ENCODE assay signal across 20 mouse cellular contexts in the genomic region with DNA sequence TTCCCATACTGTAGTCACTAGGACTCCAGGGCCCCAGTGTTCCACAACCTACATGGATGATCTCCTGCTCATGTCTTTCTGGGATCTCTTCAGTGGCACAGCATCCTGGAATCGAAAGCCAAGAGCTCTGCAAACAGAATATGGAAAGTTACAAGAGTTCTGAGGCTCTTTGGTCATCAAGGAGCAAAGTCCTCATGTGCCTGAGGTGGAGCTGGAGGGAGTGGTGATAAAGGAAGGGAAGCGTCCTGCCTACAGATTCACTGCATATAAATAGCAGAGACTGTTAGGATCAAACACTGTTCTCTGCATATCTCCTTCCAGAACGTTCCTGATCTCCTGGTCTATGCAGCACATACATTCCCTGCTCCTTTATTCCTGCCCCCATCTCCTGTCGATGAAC.
DNase-seq lines count a peak whose midpoint lies in the region; ATAC-seq and TF ChIP-seq lines count a peak whose summit lies in the region.
"Had no signal": no experiment of that assay in that cellular context is flagged by ENCODE, and none has a peak within 500 bp of the region (broad histone marks: within the 10 kb centered on the region; RNA-seq: fewer than 3 reads in every experiment).

No protein-coding gene starts in this region.

- H3K79me2 ChIP-seq in liver, adult 2 months (ENCODE audit: control insufficient read depth, insufficient read depth, low read length): no peaks in the 10 kb centered on the region

- no peak overlapping the region for H3K9ac ChIP-seq in liver, adult 2 months (ENCODE audit: low read depth, low read length)
- no peak overlapping the region for H3K9ac ChIP-seq in liver, postnatal 0 days (replicated peaks)
- no peak overlapping the region for H3K9ac ChIP-seq in intestine, embryonic 16.5 days (ENCODE audit: low read depth, low read length)
- no peak overlapping the region for H3K9ac ChIP-seq in stomach, postnatal 0 days (ENCODE audit: low read length)
- no peak overlapping the region for H3K9ac ChIP-seq in neural tube, embryonic 15.5 days (replicated peaks)
- H3K9ac ChIP-seq: embryonic facial prominence, embryonic 12.5 days; forebrain, embryonic 13.5 days; forebrain, embryonic 15.5 days had no signal

- H3K4me2 ChIP-seq in liver, postnatal 0 days (ENCODE audit: low read depth, low read length): no peak overlapping the region
- H3K4me2 ChIP-seq in intestine, embryonic 16.5 days (ENCODE audit: low read depth, low read length): no peak overlapping the region
- no peak overlapping the region for H3K4me2 ChIP-seq in stomach, postnatal 0 days (replicated peaks; ENCODE audit: low read depth)
- H3K4me2 ChIP-seq in neural tube, embryonic 15.5 days: no peak overlapping the region
- H3K4me2 ChIP-seq: embryonic facial prominence, embryonic 12.5 days; forebrain, embryonic 13.5 days; forebrain, embryonic 15.5 days had no signal

- no peak for TF ChIP-seq CTCF in liver, adult 2 months (IDR thresholded peaks at IDR 0.05; ENCODE audit: low read depth, low read length)
- TF ChIP-seq CTCF in liver, postnatal 0 days (IDR thresholded peaks at IDR 0.05; ENCODE audit: low read depth): no peak
- TF ChIP-seq CTCF in stomach, postnatal 0 days (IDR thresholded peaks at IDR 0.05; ENCODE audit: low read depth): no peak

- H3K9me3 ChIP-seq in liver, postnatal 0 days (ENCODE audit: low read length): no peaks in the 10 kb centered on the region
- H3K9me3 ChIP-seq in intestine, embryonic 16.5 days (ENCODE audit: control insufficient read depth, low read length): no peaks in the 10 kb centered on the region
- H3K9me3 ChIP-seq in stomach, postnatal 0 days (ENCODE audit: control insufficient read depth, low read length): no peaks in the 10 kb centered on the region
- H3K9me3 ChIP-seq in neural tube, embryonic 15.5 days (replicated peaks): no peaks in the 10 kb centered on the region
- H3K9me3 ChIP-seq: embryonic facial prominence, embryonic 12.5 days; forebrain, embryonic 13.5 days; forebrain, embryonic 15.5 days had no signal

- H3K4me1 ChIP-seq in liver, adult 2 months (ENCODE audit: control insufficient read depth, insufficient read depth, low read length): no peaks in the 10 kb centered on the region; the same call in 1 of the 2 replicates
- peaks cover 5% of the 10 kb centered on the region for H3K4me1 ChIP-seq in liver, postnatal 0 days (ENCODE audit: insufficient read depth)
- peaks cover 11% of the 10 kb centered on the region; the same call in 1 of the 2 replicates for H3K4me1 ChIP-seq in intestine, embryonic 16.5 days (ENCODE audit: control insufficient read depth, insufficient read depth, low read length)
- no peaks in the 10 kb centered on the region for H3K4me1 ChIP-seq in stomach, postnatal 0 days (replicated peaks; ENCODE audit: control insufficient read depth, insufficient read depth)
- H3K4me1 ChIP-seq in neural tube, embryonic 15.5 days: no peaks in the 10 kb centered on the region
- H3K4me1 ChIP-seq: embryonic facial prominence, embryonic 10.5 days; embryonic facial prominence, embryonic 12.5 days; forebrain, embryonic 13.5 days had no signal

- no peak overlapping the region for H3K27ac ChIP-seq in liver, adult 2 months (replicated peaks; ENCODE audit: insufficient read depth, low read depth, low read length)
- H3K27ac ChIP-seq in liver, postnatal 0 days (ENCODE audit: low read depth): no peak overlapping the region
- H3K27ac ChIP-seq in intestine, embryonic 16.5 days (ENCODE audit: low read length): peak overlapping the region; percentile 70
- no peak overlapping the region for H3K27ac ChIP-seq in stomach, postnatal 0 days (replicated peaks)
- H3K27ac ChIP-seq in neural tube, embryonic 15.5 days (replicated peaks): no peak overlapping the region
- H3K27ac ChIP-seq: embryonic facial prominence, embryonic 10.5 days; embryonic facial prominence, embryonic 12.5 days; forebrain, embryonic 13.5 days; forebrain, embryonic 15.5 days had no signal

- TF ChIP-seq POLR2A in liver, adult 2 months (IDR thresholded peaks at IDR 0.05; ENCODE audit: extremely low read depth, insufficient read depth, low read length): no peak

- no peaks in the 10 kb centered on the region for H3K36me3 ChIP-seq in liver, adult 2 months (ENCODE audit: control insufficient read depth, insufficient read depth, low read length)
- H3K36me3 ChIP-seq in liver, postnatal 0 days (replicated peaks; ENCODE audit: insufficient read depth, low read length): no peaks in the 10 kb centered on the region
- no peaks in the 10 kb centered on the region for H3K36me3 ChIP-seq in intestine, embryonic 16.5 days (ENCODE audit: control insufficient read depth, insufficient read depth, low read length)
- no peaks in the 10 kb centered on the region for H3K36me3 ChIP-seq in stomach, postnatal 0 days (ENCODE audit: control insufficient read depth, insufficient read depth, low read length)
- no peaks in the 10 kb centered on the region for H3K36me3 ChIP-seq in neural tube, embryonic 15.5 days
- H3K36me3 ChIP-seq: embryonic facial prominence, embryonic 10.5 days; embryonic facial prominence, embryonic 12.5 days; forebrain, embryonic 15.5 days had no signal

- H3K4me3 ChIP-seq in liver, adult 2 months (ENCODE audit: insufficient read depth, low read depth, low read length): no peak overlapping the region
- H3K4me3 ChIP-seq in liver, postnatal 0 days (ENCODE audit: low read depth, low read length): no peak overlapping the region
- H3K4me3 ChIP-seq in intestine, embryonic 16.5 days (ENCODE audit: low read length): no peak overlapping the region
- H3K4me3 ChIP-seq in stomach, postnatal 0 days (ENCODE audit: low read depth, low read length): no peak overlapping the region
- H3K4me3 ChIP-seq in neural tube, embryonic 15.5 days (replicated peaks): no peak overlapping the region
- H3K4me3 ChIP-seq: embryonic facial prominence, embryonic 10.5 days; embryonic facial prominence, embryonic 12.5 days; forebrain, embryonic 13.5 days; forebrain, embryonic 15.5 days had no signal

- no peak for TF ChIP-seq EP300 in liver, postnatal 0 days (IDR thresholded peaks at IDR 0.05; ENCODE audit: low read depth)
- no peak for TF ChIP-seq EP300 in stomach, postnatal 0 days (optimal IDR thresholded peaks at IDR 0.05)

- DNase-seq in liver, adult 2 months (ENCODE audit: extremely low read depth, low read depth, low spot score): peak; percentile 46
- no peak for DNase-seq in liver, postnatal 0 days
- DNase-seq in large intestine, adult 2 months (ENCODE audit: low read depth, low spot score): peak; percentile 57
- DNase-seq in stomach, postnatal 0 days (ENCODE audit: low spot score): peak; percentile 40
- DNase-seq in urinary bladder, postnatal 10 days (ENCODE audit: low spot score): no peak
- no peak for DNase-seq in lung, adult 18-20 months
- DNase-seq: adrenal gland, adult 8-10 months; adrenal gland, postnatal 14 days; adrenal gland, postnatal 36 days; cerebellum, adult 11-12 months; cerebellum, adult 2 months; cerebellum, adult 9-10 months; cerebellum, postnatal 10 days; cerebellum, postnatal 25 days had no signal

- no peak for ATAC-seq in liver, postnatal 0 days
- peak; percentile 80 for ATAC-seq in intestine, embryonic 16.5 days
- ATAC-seq in stomach, postnatal 0 days (ENCODE audit: low FRiP score, low TSS enrichment): peak; percentile 70; the same call in 1 of the 2 replicates
- ATAC-seq in neural tube, embryonic 15.5 days (ENCODE audit: low FRiP score): no peak
- ATAC-seq: forebrain, embryonic 13.5 days; forebrain, embryonic 15.5 days had no signal

- H3K27me3 ChIP-seq in liver, adult 2 months (ENCODE audit: control insufficient read depth, insufficient read depth, low read length): no peaks in the 10 kb centered on the region
- H3K27me3 ChIP-seq in liver, postnatal 0 days (ENCODE audit: insufficient read depth, low read length): no peaks in the 10 kb centered on the region
- no peaks in the 10 kb centered on the region for H3K27me3 ChIP-seq in intestine, embryonic 16.5 days (replicated peaks; ENCODE audit: control insufficient read depth, insufficient read depth, low read length)
- no peaks in the 10 kb centered on the region for H3K27me3 ChIP-seq in stomach, postnatal 0 days (ENCODE audit: control insufficient read depth, insufficient read depth, low read length)
- no peaks in the 10 kb centered on the region for H3K27me3 ChIP-seq in neural tube, embryonic 15.5 days (replicated peaks)
- H3K27me3 ChIP-seq: embryonic facial prominence, embryonic 12.5 days; forebrain, embryonic 13.5 days; forebrain, embryonic 15.5 days had no signal

- WGBS in liver, adult 2 months: 56% methylated on average over 4 of the region's 4 CpGs
- 56% methylated on average over 4 of the region's 4 CpGs for WGBS in liver, postnatal 0 days (ENCODE audit: insufficient replicate concordance)
- 65% methylated on average over 4 of the region's 4 CpGs for WGBS in intestine, embryonic 16.5 days
- WGBS in large intestine, adult 2 months: 39% methylated on average over 4 of the region's 4 CpGs
- 66% methylated on average over 4 of the region's 4 CpGs for WGBS in stomach, postnatal 0 days
- 79% methylated on average over 4 of the region's 4 CpGs for WGBS in neural tube, embryonic 15.5 days

Comparison
In these comparisons a context has a peak if more than half of its experiments do, and no peak if none do; other contexts are left out.
1. DNase-seq: peak in liver, adult 2 months (single experiment), large intestine, adult 2 months (single experiment) and stomach, postnatal 0 days (single experiment); none in liver, postnatal 0 days (single experiment), urinary bladder, postnatal 10 days (single experiment) and lung, adult 18-20 months (0 of 2).
2. ATAC-seq: peak in intestine, embryonic 16.5 days (single experiment) and stomach, postnatal 0 days (single experiment); none in liver, postnatal 0 days (single experiment) and neural tube, embryonic 15.5 days (single experiment).